Mouse (Mus musculus) ES-E14 (cell line): ENCODE measurements around the gene Mttp.

Experiments used
- CHD2 ChIP-seq: IDR thresholded peaks from 2 replicates; pipeline ENCODE4 v1.6.1; 2014; ENCODE audit warnings: mild to moderate bottlenecking, low read depth, low read length, inconsistent platforms
- HCFC1 ChIP-seq: IDR thresholded peaks from 2 replicates; pipeline ENCODE4 v1.6.1; 2012; ENCODE audit warnings: low read length, inconsistent platforms, borderline replicate concordance; ENCODE audit not compliant: insufficient read depth
- ZC3H11A ChIP-seq: IDR thresholded peaks from 2 replicates; pipeline ENCODE4 v1.6.1; 2012; ENCODE audit warnings: low read depth, mild to moderate bottlenecking, inconsistent platforms, low read length, borderline replicate concordance
- ZNF384 ChIP-seq: IDR thresholded peaks from 2 replicates; pipeline ENCODE4 v1.6.1; 2012; ENCODE audit warnings: low read depth, low read length, inconsistent platforms

DNA sequence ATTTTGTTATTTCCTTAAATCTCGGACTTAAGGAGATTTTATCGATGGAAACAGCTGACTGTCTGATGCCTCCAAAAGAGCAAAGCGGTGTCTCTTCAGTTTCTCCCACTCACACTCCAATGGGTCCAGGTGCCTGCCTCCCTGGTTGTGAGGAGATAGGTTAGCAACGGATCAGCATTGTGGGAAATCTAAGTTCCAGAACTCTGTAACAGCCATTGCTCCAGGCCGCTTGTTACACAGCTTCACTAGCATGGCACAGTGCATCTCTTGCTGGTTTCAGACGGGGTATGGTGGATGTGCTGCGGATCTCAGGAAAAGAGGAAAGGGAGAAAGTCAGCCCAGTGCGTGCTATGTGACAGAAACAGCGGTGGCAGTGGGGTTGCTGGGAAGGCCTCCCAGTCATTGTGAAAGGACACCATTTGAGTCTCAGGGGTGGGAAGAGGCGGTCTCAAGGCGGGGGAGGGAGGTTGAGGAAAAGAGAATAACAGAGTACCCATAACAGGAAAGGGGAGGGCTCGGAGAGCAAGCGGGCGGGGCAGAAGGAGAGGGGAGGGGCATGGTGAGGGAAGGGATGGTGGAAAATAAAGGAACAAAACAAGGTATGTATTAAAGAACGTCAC is 49.0 kb upstream of the Mttp start, which contains the start of gene 4930579F01Rik:
- TF ChIP-seq HCFC1 (no peak), CHD2 (no peak), ZC3H11A (no peak), ZNF384 (no peak)
